Mouse (Mus musculus): Measurements from ENCODE around the gene Plekha7.
A peak's percentile ranks its signal among the peaks of the same experiment; 100 is the strongest.

Gene Plekha7

GRCm38 (mm10) chr7:116220103-116220707 is 88.0 kb downstream of the Plekha7 start:
- DNase-seq, result no peak

GRCm38 (mm10) chr7:116217747-116218146 is 90.4 kb downstream of the Plekha7 start:
- DNase-seq, result no peak

- peak; percentile 50 for DNase-seq
These were observed 96.3 kb downstream of the Plekha7 start for GRCm38 (mm10) chr7:116211904-116212303.

- no peak for DNase-seq
These were observed 98.1 kb downstream of the Plekha7 start for GRCm38 (mm10) chr7:116209926-116210631.

GRCm38 (mm10) chr7:116208880-116209279 is 99.3 kb downstream of the Plekha7 start:
- no peak for DNase-seq

- no peak for DNase-seq
These were observed 101.2 kb downstream of the Plekha7 start for GRCm38 (mm10) chr7:116206806-116207571.

- no peak for DNase-seq
These were observed 102.7 kb downstream of the Plekha7 start for GRCm38 (mm10) chr7:116205451-116205850.

- DNase-seq, result peak; percentile 63
These were observed 106.0 kb downstream of the Plekha7 start for GRCm38 (mm10) chr7:116202033-116202681.

- no peak for DNase-seq
These were observed 107.2 kb downstream of the Plekha7 start for GRCm38 (mm10) chr7:116200951-116201351.

- DNase-seq, result no peak
These were observed 107.6 kb downstream of the Plekha7 start for GRCm38 (mm10) chr7:116200544-116200943.

- DNase-seq, result no peak
These were observed 109.3 kb downstream of the Plekha7 start for GRCm38 (mm10) chr7:116198902-116199301.

GRCm38 (mm10) chr7:116198407-116198806 is 109.8 kb downstream of the Plekha7 start:
- no peak for DNase-seq

GRCm38 (mm10) chr7:116196974-116197679 is 111.0 kb downstream of the Plekha7 start:
- no peak for DNase-seq

GRCm38 (mm10) chr7:116194996-116195395 is 113.2 kb downstream of the Plekha7 start:
- no peak for DNase-seq

- DNase-seq, result no peak
These were observed 115.2 kb downstream of the Plekha7 start for GRCm38 (mm10) chr7:116192966-116193365.

- DNase-seq, result no peak
These were observed 116.0 kb downstream of the Plekha7 start for GRCm38 (mm10) chr7:116192096-116192595.

- DNase-seq, result peak; percentile 77
These were observed 117.0 kb downstream of the Plekha7 start for GRCm38 (mm10) chr7:116191138-116191537.

- DNase-seq, result no peak
These were observed 118.5 kb downstream of the Plekha7 start for GRCm38 (mm10) chr7:116189708-116190107.

GRCm38 (mm10) chr7:116188391-116188790 is 119.8 kb downstream of the Plekha7 start:
- no peak for DNase-seq

- no peak for DNase-seq
These were observed 120.7 kb downstream of the Plekha7 start for GRCm38 (mm10) chr7:116187521-116187920.

- DNase-seq, result no peak
These were observed 121.3 kb downstream of the Plekha7 start for GRCm38 (mm10) chr7:116186847-116187246.

- DNase-seq, result no peak
These were observed 122.0 kb downstream of the Plekha7 start for GRCm38 (mm10) chr7:116186156-116186555.
